Comparison of ENCODE assay signal across 20 mouse cellular contexts in genomic region chr10:96124290-96124689, GRCm38 (mm10). TPM values are rescaled to one million over a fixed set of nuclear protein-coding genes. Genes with fewer than 3 reads are reported as not detected.
"Had no signal": no experiment of that assay in that cellular context is flagged by ENCODE, and none has a peak within 500 bp of the region (broad histone marks: within the 10 kb centered on the region; RNA-seq: fewer than 3 reads in every experiment).

No protein-coding gene starts in this region.

- ATAC-seq: inflammation-experienced regulatory T-cells, adult 6 months; midbrain, embryonic 16.5 days had no signal

- H3K27ac ChIP-seq: left cerebral cortex, adult 2 months; limb, embryonic 15.5 days; midbrain, embryonic 12.5 days; neural tube, embryonic 13.5 days had no signal

- H3K4me3 ChIP-seq: left cerebral cortex, adult 2 months; limb, embryonic 15.5 days; midbrain, embryonic 12.5 days; neural tube, embryonic 13.5 days had no signal

- DNase-seq: kidney, adult 11 months; kidney, postnatal 10 days; kidney, postnatal 4 days; lung, adult 18-20 months; right cerebral cortex, postnatal 25 days; thymus, postnatal 14 days had no signal

- H3K4me2 ChIP-seq: limb, embryonic 15.5 days; midbrain, embryonic 12.5 days; neural tube, embryonic 13.5 days had no signal

- H3K9me3 ChIP-seq: limb, embryonic 15.5 days; midbrain, embryonic 12.5 days; neural tube, embryonic 13.5 days had no signal

- H3K36me3 ChIP-seq: limb, embryonic 15.5 days; midbrain, embryonic 12.5 days; neural tube, embryonic 13.5 days had no signal

- H3K4me1 ChIP-seq: midbrain, embryonic 12.5 days; neural tube, embryonic 13.5 days had no signal

- H3K9ac ChIP-seq: limb, embryonic 15.5 days; midbrain, embryonic 12.5 days; neural tube, embryonic 13.5 days had no signal

- H3K27me3 ChIP-seq: limb, embryonic 15.5 days; midbrain, embryonic 12.5 days; neural tube, embryonic 13.5 days had no signal

RNA-seq across cellular contexts. Expression of gene Gm5426, which starts 12.1 kb away (rescaled TPM):
- total RNA-seq: layer of hippocampus, adult 8-10 months; layer of hippocampus, postnatal 14 days; left cerebral cortex, adult 2 months; left cerebral cortex, postnatal 14 days had no signal
- polyA plus RNA-seq: limb, embryonic 11.5 days; limb, embryonic 15.5 days; lung, embryonic 16.5 days; midbrain, embryonic 12.5 days; midbrain, embryonic 16.5 days; neural tube, embryonic 13.5 days; small intestine, adult 2 months; stomach, embryonic 16.5 days; urinary bladder, adult 2 months had no signal
